Mouse (Mus musculus) Patski (cell line): ENCODE results near the gene Zfp764. TPM values are rescaled to one million over a fixed set of nuclear protein-coding genes. Genes with fewer than 3 reads are reported as not detected.
"Not testable (repeated sequence)": the region's sequence is repeated elsewhere in the genome, so short reads cannot be mapped to it uniquely, and the experiment has no call there.

Experiments used
- ATAC-seq: fragments of 100-300 bp; one replicate; pipeline ENCODE4 v1.8.0; 2021
- CTCF ChIA-PET: fragments of 350-600 bp; sonication (Branson Sonifier 250); formaldehyde crosslinking; loops from one replicate; lab custom pipeline; 2022; ENCODE audit warnings: inconsistent platforms; lab: Charles Lee
- POLR2A ChIA-PET: fragments of 350-600 bp; sonication (Branson Sonifier 250); formaldehyde crosslinking; loops from one replicate; lab custom pipeline; 2022; ENCODE audit warnings: antibody characterized with exemption, inconsistent platforms; lab: Charles Lee
- DNase-seq: peaks from one replicate; pipeline ENCODE4 v3.0.0-alpha.2; 2011; ENCODE audit warnings: low read depth, low spot score
- H3K27me3 ChIP-seq: fragments of 371-371 bp; one replicate; pipeline ENCODE4 v1.5.1; 2021
- CTCF ChIP-seq: fragments of 100-300 bp; IDR thresholded peaks from one replicate; pipeline ENCODE4 v1.5.1; 2021
- in situ Hi-C: fragments of 300-500 bp; cut with MboI; formaldehyde crosslinking; loops from 3 replicates; pipeline ENCODE4 v1.11.1; 2018; ENCODE audit warnings: low pct_unique_long_range_greater_than_20kb, mixed read lengths
- polyA plus RNA-seq: library from polyadenylated mRNA; unstranded; gene quantifications from one replicate; pipeline ENCODE4 v1.2.3, GENCODE M21; 2021

Zfp764 gene
- polyA plus RNA-seq, 1 experiment from 2014 or later, result 2.9 TPM

GRCm38 (mm10) chr7:127425291-127425690 lies 18.7 kb upstream of the Zfp764 start:
- ATAC-seq (no peak), DNase-seq (no peak)
- H3K27me3 ChIP-seq, result no peaks in the 10 kb centered on the region
- no peak for TF ChIP-seq CTCF
- in situ Hi-C loops, result no loop called here
- ChIA-PET POLR2A (interaction anchor here (1.6 kb wide), 1 partner anchor 23 kb away, joined by 4 read pairs; no protein-coding TSS in a partner anchor), CTCF (interaction anchor here (1.2 kb wide), 1 partner anchor 35 kb away, joined by 3 read pairs; no protein-coding TSS in a partner anchor)

DNA sequence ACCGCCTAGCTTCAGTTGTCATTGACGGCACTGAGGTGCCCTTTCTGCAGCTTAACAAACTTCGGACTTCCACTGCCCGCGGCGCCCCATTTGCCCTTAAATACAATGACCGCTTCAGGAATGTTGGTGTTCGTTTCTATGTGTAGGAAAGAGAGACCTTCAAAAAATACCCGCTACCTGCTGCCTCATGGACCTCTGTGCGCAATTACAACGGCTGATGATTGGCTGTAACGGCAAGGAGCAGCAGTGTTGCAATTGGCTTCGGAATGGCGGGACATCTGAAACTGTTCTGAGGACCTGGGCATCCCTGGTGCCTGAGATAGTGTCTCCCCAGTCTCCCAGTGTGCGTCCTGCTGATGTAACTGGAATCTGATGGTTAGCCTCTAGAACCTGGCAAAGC lies 15.6 kb upstream of the Zfp764 start:
- in situ Hi-C loops, result no loop called here
- H3K27me3 ChIP-seq, result no peaks in the 10 kb centered on the region
- CTCF ChIA-PET, result no interaction called here
- POLR2A ChIA-PET, result interaction anchor here (1.0 kb wide), 1 partner anchor 26 kb away, joined by 3 read pairs; the partner anchor contains the start of gene Zfp689
- TF ChIP-seq CTCF, result no peak
- no peak for DNase-seq
- peak; percentile 21 for ATAC-seq

DNA sequence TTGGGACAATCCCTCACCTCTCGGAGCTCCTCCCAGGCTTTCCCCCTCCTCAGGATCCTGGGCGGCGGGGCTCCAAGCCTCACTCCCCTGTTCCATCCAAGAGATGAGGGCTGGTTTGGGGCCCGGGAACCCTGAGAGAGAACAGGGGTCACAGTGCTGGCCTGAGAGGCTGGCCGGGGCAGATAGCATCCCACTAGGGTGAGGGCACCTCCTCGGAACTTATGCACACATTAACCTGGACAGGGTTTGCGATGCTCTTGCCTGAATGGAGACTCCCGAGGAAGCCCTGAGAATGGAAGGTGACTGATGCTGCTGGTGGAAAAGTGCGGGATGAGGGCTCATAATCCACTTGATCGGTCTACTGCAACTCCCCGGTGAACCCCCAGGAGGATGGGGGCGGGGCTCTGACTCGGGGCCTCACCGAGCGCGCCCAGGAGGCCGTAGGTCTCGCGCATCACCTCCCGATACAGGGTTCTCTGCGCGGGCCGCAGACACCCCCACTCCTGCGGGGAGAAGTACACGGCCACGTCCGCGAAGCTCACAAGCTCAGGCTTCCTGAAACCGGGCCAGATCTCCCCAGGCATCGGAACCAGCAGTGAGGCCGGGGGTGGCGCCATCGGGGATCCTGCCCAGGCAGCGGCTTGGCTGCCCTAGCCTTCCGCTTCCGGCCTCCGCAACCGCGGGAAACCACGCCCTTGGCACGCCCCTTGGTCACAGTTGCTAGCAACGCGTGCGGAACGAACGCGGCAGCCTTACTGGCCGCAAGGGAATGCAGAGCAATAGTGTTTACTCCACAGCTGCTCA lies 15.0 kb upstream of the Zfp764 start, which contains the start of gene Zfp688:
Zfp688 (minus strand) TSS at position 681 of the 804 bp plus-strand sequence.
- ATAC-seq (peak; percentile 92), DNase-seq (peak; percentile 34)
- in situ Hi-C loops, result no loop called here
- POLR2A ChIA-PET, result interaction anchor here (1.0 kb wide), 1 partner anchor 27 kb away, joined by 3 read pairs; the partner anchor contains the start of gene Zfp689
- no peak for TF ChIP-seq CTCF
- H3K27me3 ChIP-seq, result no peaks in the 10 kb centered on the region
- CTCF ChIA-PET, result no interaction called here

DNA sequence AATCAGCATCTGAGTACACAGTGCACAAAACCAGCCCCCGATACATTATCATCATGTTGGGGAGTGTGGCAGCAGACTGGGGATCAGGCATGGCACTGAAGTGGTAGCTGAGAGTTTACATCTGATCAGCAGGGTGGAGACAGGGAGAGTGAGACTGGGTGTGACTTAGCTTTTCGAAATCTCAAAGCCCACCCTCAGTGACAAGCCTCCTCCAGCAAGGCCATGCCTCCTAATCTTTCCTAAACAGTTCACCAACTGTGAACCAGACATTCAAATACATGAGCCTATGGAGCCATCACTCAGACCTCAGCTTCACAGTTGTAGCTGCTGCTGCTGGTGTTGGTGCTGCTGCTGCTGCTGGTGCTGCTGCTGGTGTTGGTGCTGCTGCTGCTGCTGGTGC lies 4.8 kb upstream of the Zfp764 start:
- DNase-seq (no peak), ATAC-seq (no peak)
- in situ Hi-C loops, result no loop called here

DNA sequence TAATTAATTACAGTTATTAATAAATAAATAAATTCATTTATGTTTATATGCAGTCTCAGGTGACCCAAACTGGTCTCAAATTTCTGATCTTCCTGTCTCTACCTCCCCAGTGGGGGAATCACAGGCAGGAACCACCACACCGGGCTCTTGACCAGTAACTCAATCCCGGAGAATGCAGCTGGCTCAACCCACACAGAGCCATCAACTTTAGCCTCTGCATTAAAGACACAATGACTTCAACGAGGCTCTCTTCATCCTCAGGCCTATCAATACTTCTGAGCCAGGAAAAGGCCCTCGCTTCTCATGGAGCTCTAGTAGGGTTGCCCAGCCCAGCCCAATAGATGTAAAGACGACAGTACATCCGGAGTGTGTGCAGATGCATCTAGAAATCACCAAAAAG lies 2.5 kb downstream of the Zfp764 start:
- POLR2A ChIA-PET, ATAC-seq, CTCF ChIA-PET, in situ Hi-C loops, DNase-seq, H3K27me3 ChIP-seq: not testable (repeated sequence)

More for the DNA sequence above, 4.8 kb upstream of the Zfp764 start:
- H3K27me3 ChIP-seq, result no peaks in the 10 kb centered on the region
- ChIA-PET CTCF (no interaction called here), POLR2A (no interaction called here)
- no peak for TF ChIP-seq CTCF

DNA sequence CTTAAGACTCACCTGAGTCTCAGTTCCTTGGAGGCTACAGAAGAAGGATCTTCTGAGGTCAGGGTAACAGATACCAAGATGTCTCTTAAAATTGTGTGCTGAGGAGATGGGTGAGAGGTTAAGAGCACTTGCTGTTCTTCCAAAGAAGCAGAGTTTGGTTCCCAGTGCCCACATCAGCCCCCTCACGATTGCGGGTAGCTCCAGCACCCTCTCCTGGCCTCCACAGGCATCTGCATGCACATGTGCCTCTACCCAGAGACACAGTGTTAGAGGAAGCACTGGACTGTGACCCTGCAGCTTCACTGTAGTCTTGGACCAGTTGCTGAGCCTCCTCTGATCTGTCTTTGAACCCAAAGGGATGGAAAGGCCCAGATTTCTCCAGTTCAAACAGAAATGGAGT lies 3.6 kb downstream of the Zfp764 start:
- ChIA-PET POLR2A (no interaction called here), CTCF (no interaction called here)
- peak; percentile 12 for TF ChIP-seq CTCF
- H3K27me3 ChIP-seq, result no peaks in the 10 kb centered on the region
- ATAC-seq, result no peak
- no peak for DNase-seq
- in situ Hi-C loops, result no loop called here

GRCm38 (mm10) chr7:127400355-127400754 lies 6.3 kb downstream of the Zfp764 start:
- DNase-seq (no peak), ATAC-seq (no peak)
- in situ Hi-C loops, result no loop called here
- H3K27me3 ChIP-seq, result no peaks in the 10 kb centered on the region
- ChIA-PET POLR2A (no interaction called here), CTCF (no interaction called here)
- no peak for TF ChIP-seq CTCF

- ChIA-PET POLR2A (interaction anchor here (1.2 kb wide), 1 partner anchor 18 kb away, joined by 3 read pairs; the partner anchor contains the start of gene Zfp747), CTCF (interaction anchor here (1.3 kb wide), 1 partner anchor 85 kb away, joined by 3 read pairs; no protein-coding TSS in a partner anchor)
- H3K27me3 ChIP-seq, result no peaks in the 10 kb centered on the region
- ATAC-seq (no peak), DNase-seq (no peak)
- no peak for TF ChIP-seq CTCF
- in situ Hi-C loops, result no loop called here
These were observed 12.7 kb downstream of the Zfp764 start for GRCm38 (mm10) chr7:127393944-127394333.

- DNase-seq (peak; percentile 89), ATAC-seq (peak; percentile 73)
- no peaks in the 10 kb centered on the region for H3K27me3 ChIP-seq
- CTCF ChIA-PET, result interaction anchor here (1.3 kb wide), 1 partner anchor 84 kb away, joined by 3 read pairs; no protein-coding TSS in a partner anchor
- POLR2A ChIA-PET, result interaction anchor here (1.2 kb wide), 1 partner anchor 17 kb away, joined by 3 read pairs; the partner anchor contains the start of gene Zfp747
- TF ChIP-seq CTCF, result no peak
- in situ Hi-C loops, result no loop called here
These were observed 13.3 kb downstream of the Zfp764 start, which contains the start of gene E430018J23Rik for GRCm38 (mm10) chr7:127393157-127393943. TSS of gene E430018J23Rik (minus strand) at chr7:127393629.

DNA sequence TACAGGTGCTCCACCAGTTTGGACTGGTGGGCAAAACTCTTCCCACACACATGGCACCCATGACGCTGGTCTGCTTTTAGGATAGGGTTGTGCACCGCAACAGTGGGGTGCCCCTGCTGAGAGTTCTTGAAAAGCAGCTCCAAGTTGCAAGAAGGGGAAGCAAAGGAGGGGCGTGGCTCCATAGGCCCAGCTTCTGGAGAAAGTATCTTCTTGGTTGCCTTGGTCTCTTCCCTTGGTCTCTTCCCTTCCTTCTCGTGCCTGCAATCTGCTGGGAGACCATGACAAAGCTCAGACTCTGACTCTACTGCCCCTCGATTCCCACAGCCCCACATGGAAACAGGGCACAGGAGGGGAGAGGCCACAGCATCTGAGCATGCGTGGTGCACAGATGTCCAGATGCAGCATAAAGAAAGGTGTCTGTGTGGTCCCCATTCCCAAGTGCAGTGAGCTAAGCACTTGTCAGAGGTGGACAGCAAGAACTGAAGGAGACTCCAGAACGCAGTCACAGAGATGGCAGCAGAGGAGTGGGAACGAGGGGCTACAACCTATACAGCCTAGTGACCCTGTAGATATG lies 14.3 kb downstream of the Zfp764 start:
- ATAC-seq (no peak), DNase-seq (no peak)
- no peak for TF ChIP-seq CTCF
- POLR2A ChIA-PET, result no interaction called here
- in situ Hi-C loops, result no loop called here
- CTCF ChIA-PET, result no interaction called here
- H3K27me3 ChIP-seq, result no peaks in the 10 kb centered on the region
